Mouse (Mus musculus) adrenal gland, postnatal 25 days (tissue): Measurements from ENCODE around the gene Ahnak. TPM values are rescaled to one million over a fixed set of nuclear protein-coding genes. Genes with fewer than 3 reads are reported as not detected.
A peak's percentile ranks its signal among the peaks of the same experiment; 100 is the strongest.
"Not testable (repeated sequence)": the region's sequence is repeated elsewhere in the genome, so short reads cannot be mapped to it uniquely, and the experiment has no call there.

Experiments used
- DNase-seq: peaks from one replicate; pipeline ENCODE4 v3.0.0; 2021; ENCODE audit warnings: mixed read lengths
- total RNA-seq: library from RNA; stranded (reverse); gene quantifications from 2 replicates; pipeline ENCODE4 v1.2.3, GENCODE M21; 2021

Ahnak gene
- total RNA-seq, 1 experiment from 2014 or later = 106 TPM

- no peak for DNase-seq
Observed at GRCm38 (mm10) chr19:9100297-9101061, 111.4 kb downstream of the Ahnak start.

- no peak for DNase-seq
Observed at GRCm38 (mm10) chr19:9101062-9101457, 112.0 kb downstream of the Ahnak start.

GRCm38 (mm10) chr19:9103986-9104385 lies 114.9 kb downstream of the Ahnak start:
- DNase-seq = no peak

GRCm38 (mm10) chr19:9105101-9105685 lies 116.1 kb downstream of the Ahnak start:
- no peak for DNase-seq

- DNase-seq = no peak
Observed at GRCm38 (mm10) chr19:9106096-9106495, 117.0 kb downstream of the Ahnak start.

GRCm38 (mm10) chr19:9106751-9107378 lies 117.8 kb downstream of the Ahnak start:
- peak; percentile 11 for DNase-seq

- no peak for DNase-seq
Observed at GRCm38 (mm10) chr19:9107379-9107755, 118.3 kb downstream of the Ahnak start.

GRCm38 (mm10) chr19:9108536-9108935 lies 119.5 kb downstream of the Ahnak start:
- no peak for DNase-seq

- DNase-seq = no peak
Observed at GRCm38 (mm10) chr19:9110182-9110869, 121.2 kb downstream of the Ahnak start.

- peak; percentile 29 for DNase-seq
Observed at GRCm38 (mm10) chr19:9112043-9112442, 123.0 kb downstream of the Ahnak start.

- DNase-seq = no peak
Observed at GRCm38 (mm10) chr19:9116268-9116667, 127.2 kb downstream of the Ahnak start.

GRCm38 (mm10) chr19:9117275-9117674 lies 128.2 kb downstream of the Ahnak start:
- no peak for DNase-seq

GRCm38 (mm10) chr19:9119655-9120425 lies 130.8 kb downstream of the Ahnak start:
- DNase-seq = no peak

GRCm38 (mm10) chr19:9122390-9122789 lies 133.3 kb downstream of the Ahnak start:
- DNase-seq = no peak

- not testable (repeated sequence) for DNase-seq
Observed at GRCm38 (mm10) chr19:9123986-9124385, 134.9 kb downstream of the Ahnak start.

Other genes with a start within 250 kb of the Ahnak start
- 2.6 and 2.8 TPM in 2 replicates for gene 1700092M07Rik, start 248.6 kb upstream of the Ahnak start, total RNA-seq
- 92.3 and 106 TPM in 2 replicates for gene Stx5a, start 247.9 kb upstream of the Ahnak start, total RNA-seq
- gene Nxf1, start 232.2 kb upstream of the Ahnak start, total RNA-seq = 128 and 179 TPM in 2 replicates
- gene Tmem223, start 218.3 kb upstream of the Ahnak start, total RNA-seq = 122 and 123 TPM in 2 replicates
- 56.4 and 75.9 TPM in 2 replicates for gene Tmem179b, start 214.8 kb upstream of the Ahnak start, total RNA-seq
- 15.1 and 23.1 TPM in 2 replicates for gene Taf6l, start 202.9 kb upstream of the Ahnak start, total RNA-seq
- 96.3 and 103 TPM in 2 replicates for gene Polr2g, start 190.7 kb upstream of the Ahnak start, total RNA-seq
- gene Zbtb3, start 186.7 kb upstream of the Ahnak start, total RNA-seq = 2.4 and 3.9 TPM in 2 replicates
- 32.7 and 41.1 TPM in 2 replicates for gene Ttc9c, start 170.0 kb upstream of the Ahnak start, total RNA-seq
- gene Hnrnpul2, start 169.3 kb upstream of the Ahnak start, total RNA-seq = 72.0 and 83.0 TPM in 2 replicates
- 23.5 TPM in 1 of 2 replicates, not detected in the other for gene AC129217.1, start 159.5 kb upstream of the Ahnak start, total RNA-seq
- gene Bscl2, start 151.8 kb upstream of the Ahnak start, total RNA-seq = 139 and 169 TPM in 2 replicates
- gene Gng3, start 150.1 kb upstream of the Ahnak start, total RNA-seq = 5.3 and 6.1 TPM in 2 replicates
- gene Lrrn4cl, start 138.5 kb upstream of the Ahnak start, total RNA-seq = 1.4 and 1.8 TPM in 2 replicates
- gene Ubxn1, start 117.8 kb upstream of the Ahnak start, total RNA-seq = 206 and 217 TPM in 2 replicates
- gene Uqcc3, start 108.4 kb upstream of the Ahnak start, total RNA-seq = 70.0 and 72.2 TPM in 2 replicates
- gene Lbhd1, start 105.6 kb upstream of the Ahnak start, total RNA-seq = 5.9 and 23.7 TPM in 2 replicates
- gene Gm49403, start 105.4 kb upstream of the Ahnak start, total RNA-seq = not detected in 2 replicates
- gene 1810009A15Rik, start 100.4 kb upstream of the Ahnak start, total RNA-seq = 48.8 and 57.4 TPM in 2 replicates
- gene Gm49416, start 100.4 kb upstream of the Ahnak start, total RNA-seq = not detected in 2 replicates
- 23.5 and 26.7 TPM in 2 replicates for gene Ints5, start 96.3 kb upstream of the Ahnak start, total RNA-seq
- 196 and 200 TPM in 2 replicates for gene Ganab, start 91.2 kb upstream of the Ahnak start, total RNA-seq
- gene B3gat3, start 68.9 kb upstream of the Ahnak start, total RNA-seq = 58.5 and 60.9 TPM in 2 replicates
- gene Rom1, start 59.9 kb upstream of the Ahnak start, total RNA-seq = 33.4 and 33.8 TPM in 2 replicates
- gene Eml3, start 59.7 kb upstream of the Ahnak start, total RNA-seq = 57.2 and 67.5 TPM in 2 replicates
- 98.6 and 104 TPM in 2 replicates for gene Mta2, start 47.4 kb upstream of the Ahnak start, total RNA-seq
- gene Tut1, start 35.4 kb upstream of the Ahnak start, total RNA-seq = 23.1 and 23.6 TPM in 2 replicates
- 327 and 416 TPM in 2 replicates for gene Eef1g, start 22.2 kb upstream of the Ahnak start, total RNA-seq
- gene Scgb1a1, start 98.7 kb downstream of the Ahnak start, total RNA-seq = not detected in 2 replicates
- gene Asrgl1, start 146.4 kb downstream of the Ahnak start, total RNA-seq = 8.0 and 12.2 TPM in 2 replicates